Mouse (Mus musculus) erythroid progenitor cell, adult 5-6 weeks (primary cell): ENCODE measurements around the gene Cpne7. TPM values are rescaled to one million over a fixed set of nuclear protein-coding genes. Genes with fewer than 3 reads are reported as not detected.

Experiments used
- ATAC-seq: replicated peaks from 2 replicates; pipeline ENCODE4 v1.8.0; 2016; ENCODE audit warnings: moderate number of reproducible peaks, mild to moderate bottlenecking, moderate TSS enrichment, inconsistent platforms; ENCODE audit not compliant: poor library complexity, low FRiP score, severe bottlenecking
- total RNA-seq, 2 experiments: library from RNA; stranded (forward) in 1 of 2; stranded (reverse) in 1 of 2; fragments of 150-400 nt in 1 of 2; fragments of 186-747, 209-891 nt in 1 of 2; gene quantifications; 2 replicates each; pipeline versions ENCODE4 v1.2.3 to v1.2.4; 2015 to 2017; ENCODE audit warnings: low replicate concordance in 2 of 2

Cpne7 gene
- total RNA-seq, 2 experiments from 2014 or later: not detected

- ATAC-seq: peak; percentile 82
These were observed 39.0 kb downstream of the Cpne7 start for GRCm38 (mm10) chr8:123156070-123156773.

- ATAC-seq: no peak
These were observed 40.8 kb downstream of the Cpne7 start, which contains the start of gene Sult5a1 for GRCm38 (mm10) chr8:123157888-123158465. TSS of gene Sult5a1 (minus strand) at chr8:123158315.

- ATAC-seq: no peak
These were observed 64.2 kb downstream of the Cpne7 start for GRCm38 (mm10) chr8:123181391-123181790.

Other genes starting within 250 kb of the Cpne7 start
- 81.8 and 106 TPM in 2 replicates for gene Ankrd11, start 75.1 kb upstream of the Cpne7 start, total RNA-seq (2015; ENCODE audit: low replicate concordance)
- gene Ankrd11, start 75.1 kb upstream of the Cpne7 start, total RNA-seq (2017; ENCODE audit: low replicate concordance): 126 and 174 TPM in 2 replicates
- gene Spg7, start 54.4 kb upstream of the Cpne7 start, total RNA-seq (2015; ENCODE audit: low replicate concordance): 63.4 and 71.7 TPM in 2 replicates
- gene Spg7, start 54.4 kb upstream of the Cpne7 start, total RNA-seq (2017; ENCODE audit: low replicate concordance): 50.3 and 65.2 TPM in 2 replicates
- gene Rpl13, start 15.0 kb upstream of the Cpne7 start, total RNA-seq (2015; ENCODE audit: low replicate concordance): 320 and 376 TPM in 2 replicates
- 611 and 691 TPM in 2 replicates for gene Rpl13, start 15.0 kb upstream of the Cpne7 start, total RNA-seq (2017; ENCODE audit: low replicate concordance)
- not detected in 2 replicates for gene Sult5a1, start 40.9 kb downstream of the Cpne7 start, total RNA-seq (2015; ENCODE audit: low replicate concordance)
- not detected in 2 replicates for gene Sult5a1, start 40.9 kb downstream of the Cpne7 start, total RNA-seq (2017; ENCODE audit: low replicate concordance)
- 0.84 and 2.2 TPM in 2 replicates for gene Dpep1, start 68.9 kb downstream of the Cpne7 start, total RNA-seq (2015; ENCODE audit: low replicate concordance)
- 0.39 TPM in 1 of 2 replicates, not detected in the other for gene Dpep1, start 68.9 kb downstream of the Cpne7 start, total RNA-seq (2017; ENCODE audit: low replicate concordance)
- gene Chmp1a, start 95.4 kb downstream of the Cpne7 start, total RNA-seq (2015; ENCODE audit: low replicate concordance): 20.1 and 49.0 TPM in 2 replicates
- gene Chmp1a, start 95.4 kb downstream of the Cpne7 start, total RNA-seq (2017; ENCODE audit: low replicate concordance): 19.7 and 25.7 TPM in 2 replicates
- not detected in 2 replicates for gene Spata33, start 95.5 kb downstream of the Cpne7 start, total RNA-seq (2015; ENCODE audit: low replicate concordance)
- 0.26 and 2.3 TPM in 2 replicates for gene Spata33, start 95.5 kb downstream of the Cpne7 start, total RNA-seq (2017; ENCODE audit: low replicate concordance)
- gene Cdk10, start 107.5 kb downstream of the Cpne7 start, total RNA-seq (2015; ENCODE audit: low replicate concordance): 3.2 and 9.2 TPM in 2 replicates
- gene Cdk10, start 107.5 kb downstream of the Cpne7 start, total RNA-seq (2017; ENCODE audit: low replicate concordance): 5.3 and 9.1 TPM in 2 replicates
- 0.42 and 0.72 TPM in 2 replicates for gene Spata2l, start 118.9 kb downstream of the Cpne7 start, total RNA-seq (2015; ENCODE audit: low replicate concordance)
- gene Spata2l, start 118.9 kb downstream of the Cpne7 start, total RNA-seq (2017; ENCODE audit: low replicate concordance): 1.7 TPM in 1 of 2 replicates, not detected in the other
- 3.6 and 13.8 TPM in 2 replicates for gene Zfp276, start 136.8 kb downstream of the Cpne7 start, total RNA-seq (2015; ENCODE audit: low replicate concordance)
- 5.6 and 8.0 TPM in 2 replicates for gene Zfp276, start 136.8 kb downstream of the Cpne7 start, total RNA-seq (2017; ENCODE audit: low replicate concordance)
- 4.7 and 11.3 TPM in 2 replicates for gene Vps9d1, start 137.0 kb downstream of the Cpne7 start, total RNA-seq (2015; ENCODE audit: low replicate concordance)
- gene Vps9d1, start 137.0 kb downstream of the Cpne7 start, total RNA-seq (2017; ENCODE audit: low replicate concordance): 9.2 and 16.8 TPM in 2 replicates
- 47.9 and 75.0 TPM in 2 replicates for gene Fanca, start 201.2 kb downstream of the Cpne7 start, total RNA-seq (2015; ENCODE audit: low replicate concordance)
- gene Fanca, start 201.2 kb downstream of the Cpne7 start, total RNA-seq (2017; ENCODE audit: low replicate concordance): 31.5 and 34.1 TPM in 2 replicates
- gene Spire2, start 215.3 kb downstream of the Cpne7 start, total RNA-seq (2015; ENCODE audit: low replicate concordance): not detected in 2 replicates
- not detected in 2 replicates for gene Spire2, start 215.3 kb downstream of the Cpne7 start, total RNA-seq (2017; ENCODE audit: low replicate concordance)